Mouse (Mus musculus): ENCODE results near the gene Vash1. TPM values are rescaled to one million over a fixed set of nuclear protein-coding genes. Genes with fewer than 3 reads are reported as not detected.
A peak's percentile ranks its signal among the peaks of the same experiment; 100 is the strongest.

Gene Vash1
- total RNA-seq, 2 experiments from 2014 or later, result 98.5 to 104 TPM

GRCm38 (mm10) chr12:86682178-86682577 lies 3.7 kb downstream of the Vash1 start:
- no peak for DNase-seq (ENCODE audit: low spot score in 2 of 2)

DNA sequence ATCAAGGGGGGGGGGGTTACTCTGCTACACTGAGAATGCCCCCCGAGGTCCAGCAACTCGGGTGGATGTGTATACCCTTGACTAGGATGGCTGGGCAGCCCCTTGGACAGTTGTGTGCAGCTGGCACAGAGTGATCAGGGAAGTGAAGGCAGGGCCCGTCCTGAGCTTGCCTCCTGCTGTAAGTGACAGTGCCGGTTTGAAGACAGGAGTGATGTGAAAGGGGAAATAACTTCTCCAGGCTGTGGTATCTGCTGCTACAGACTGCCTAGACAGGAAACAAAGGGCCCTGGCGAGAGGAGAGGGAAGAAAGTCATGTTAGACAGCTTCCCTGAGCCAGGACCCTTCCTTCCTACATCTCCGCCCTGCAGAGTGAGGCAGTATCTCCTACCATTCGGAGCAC lies 5.2 kb downstream of the Vash1 start:
- DNase-seq (ENCODE audit: low spot score in 2 of 2), result no peak

GRCm38 (mm10) chr12:86685275-86685674 lies 6.8 kb downstream of the Vash1 start:
- DNase-seq (ENCODE audit: low spot score in 2 of 2), result no peak

GRCm38 (mm10) chr12:86686551-86687330 lies 8.2 kb downstream of the Vash1 start:
- DNase-seq (ENCODE audit: low spot score in 2 of 2), result no peak

- no peak for DNase-seq (ENCODE audit: low spot score in 2 of 2)
Measured at GRCm38 (mm10) chr12:86687445-86687955, 9.0 kb downstream of the Vash1 start.

DNA sequence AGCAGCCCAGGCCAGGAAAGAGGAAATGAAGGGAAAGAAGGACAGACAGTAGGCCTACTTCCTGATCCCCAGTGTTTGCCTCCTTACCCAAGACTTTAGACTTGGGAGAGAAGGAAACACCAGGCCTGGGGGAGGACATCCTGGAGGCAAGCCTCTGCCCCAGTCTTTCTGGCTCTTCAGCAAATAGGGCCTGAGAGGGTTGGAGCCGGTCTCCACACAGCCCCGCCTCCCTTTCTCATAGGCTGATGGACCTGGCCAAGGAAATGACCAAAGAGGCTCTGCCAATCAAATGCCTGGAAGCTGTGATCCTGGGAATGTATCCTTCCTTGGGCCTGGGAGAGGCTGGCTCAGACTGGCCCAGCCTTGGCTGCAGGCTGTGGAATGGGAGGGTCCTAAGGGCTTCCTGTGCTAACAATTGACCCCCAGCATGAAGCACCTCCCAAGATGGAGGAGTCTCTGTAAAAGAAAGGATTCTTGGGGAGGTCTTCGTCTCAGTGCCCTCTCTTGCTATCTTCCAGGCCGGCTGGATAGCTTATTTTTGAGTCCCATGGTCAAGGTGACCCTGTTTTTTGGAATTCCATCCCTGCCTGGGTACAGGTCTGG lies 9.6 kb downstream of the Vash1 start:
- no peak for DNase-seq (ENCODE audit: low spot score in 2 of 2)

GRCm38 (mm10) chr12:86688917-86689316 lies 10.4 kb downstream of the Vash1 start:
- no peak for DNase-seq (ENCODE audit: low spot score in 2 of 2)

DNA sequence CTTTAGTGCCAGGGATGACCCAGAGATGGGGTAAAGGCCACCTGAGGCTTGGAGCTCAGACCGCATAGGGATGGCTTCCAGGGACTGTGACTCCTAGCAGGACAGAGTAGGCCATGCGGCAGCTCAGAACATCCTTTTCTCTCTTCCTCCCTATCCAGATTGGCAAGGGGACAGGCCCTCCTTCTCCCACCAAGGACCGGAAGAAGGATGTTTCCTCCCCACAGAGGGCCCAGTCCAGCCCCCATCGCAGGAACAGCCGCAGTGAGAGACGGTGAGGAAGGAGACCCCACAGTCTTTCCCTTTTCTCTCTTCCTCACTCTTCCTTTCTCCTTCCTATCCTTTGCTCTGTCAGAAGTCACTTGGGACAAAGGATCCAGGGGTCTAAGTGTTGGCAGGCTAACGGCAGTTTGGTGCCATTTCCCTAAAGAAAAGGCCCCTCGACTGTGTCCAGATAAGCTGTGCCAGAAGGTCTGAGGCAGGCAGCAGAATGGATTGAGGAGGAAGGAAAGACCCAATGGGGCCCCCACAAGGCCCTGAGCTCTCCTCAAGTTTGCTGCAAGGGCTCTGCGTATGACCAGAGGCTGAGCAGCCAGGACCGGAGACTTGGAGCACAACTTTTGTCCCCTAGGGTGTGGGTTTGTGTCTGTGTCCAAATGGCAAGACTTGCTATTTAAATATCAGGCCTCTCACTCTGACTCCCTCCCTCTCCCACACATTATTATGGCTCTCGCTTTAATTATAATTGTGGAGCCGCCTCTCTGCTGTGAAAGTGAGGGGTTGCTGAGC lies 12.4 kb downstream of the Vash1 start:
- DNase-seq (ENCODE audit: low spot score in 2 of 2), result peak in 1 of 2 experiments; percentile 22

- no peak for DNase-seq (ENCODE audit: low spot score in 2 of 2)
Measured at GRCm38 (mm10) chr12:86692471-86693356, 14.2 kb downstream of the Vash1 start.

GRCm38 (mm10) chr12:86693389-86693788 lies 14.9 kb downstream of the Vash1 start:
- DNase-seq (ENCODE audit: low spot score in 2 of 2), result no peak

DNA sequence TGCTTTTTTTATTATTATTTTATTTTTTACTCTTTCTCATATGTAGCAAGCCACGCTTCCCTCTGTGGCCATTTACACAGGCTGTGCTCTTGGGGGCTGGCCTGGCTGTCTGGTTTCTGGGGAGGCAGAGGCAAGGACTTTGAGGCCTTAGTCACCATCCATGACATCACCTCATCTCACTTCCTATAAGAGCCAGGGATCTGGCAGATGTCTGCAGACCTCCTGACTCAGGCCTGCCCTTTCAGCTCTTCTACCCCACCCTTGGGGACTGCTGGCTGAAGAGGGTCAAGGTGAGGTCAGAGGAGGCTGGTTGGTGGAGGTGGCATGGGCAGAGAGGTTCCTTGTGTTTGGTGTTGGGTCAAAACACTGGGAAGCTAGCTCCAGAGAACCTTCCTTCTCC lies 15.9 kb downstream of the Vash1 start:
- no peak for DNase-seq (ENCODE audit: low spot score in 2 of 2)

- DNase-seq (ENCODE audit: low spot score in 2 of 2), result no peak
Measured at GRCm38 (mm10) chr12:86697996-86698395, 19.5 kb downstream of the Vash1 start.

GRCm38 (mm10) chr12:86698537-86698936 lies 20.0 kb downstream of the Vash1 start:
- no peak for DNase-seq (ENCODE audit: low spot score in 2 of 2)

- DNase-seq (ENCODE audit: low spot score in 2 of 2), result peak; percentile 58 to 63
Measured at GRCm38 (mm10) chr12:86699965-86700926, 21.7 kb downstream of the Vash1 start.

GRCm38 (mm10) chr12:86700927-86701310 lies 22.4 kb downstream of the Vash1 start:
- DNase-seq (ENCODE audit: low spot score in 2 of 2), result no peak

GRCm38 (mm10) chr12:86701491-86701890 lies 23.0 kb downstream of the Vash1 start:
- DNase-seq (ENCODE audit: low spot score in 2 of 2), result no peak

- no peak for DNase-seq (ENCODE audit: low spot score in 2 of 2)
Measured at GRCm38 (mm10) chr12:86702690-86703089, 24.2 kb downstream of the Vash1 start.

GRCm38 (mm10) chr12:86705843-86706242 lies 27.3 kb downstream of the Vash1 start:
- DNase-seq (ENCODE audit: low spot score in 2 of 2), result no peak

GRCm38 (mm10) chr12:86714026-86714425 lies 35.5 kb downstream of the Vash1 start:
- no peak for DNase-seq (ENCODE audit: low spot score in 2 of 2)

- peak; percentile 86 to 88 for DNase-seq (ENCODE audit: low spot score in 2 of 2)
Measured at GRCm38 (mm10) chr12:86715401-86715800, 36.9 kb downstream of the Vash1 start.
